Mouse (Mus musculus) adrenal gland, adult 8-10 months (tissue): ENCODE measurements around the gene Smyd4. TPM values are rescaled to one million over a fixed set of nuclear protein-coding genes. Genes with fewer than 3 reads are reported as not detected.
A peak's percentile ranks its signal among the peaks of the same experiment; 100 is the strongest.
"Not testable (repeated sequence)": the region's sequence is repeated elsewhere in the genome, so short reads cannot be mapped to it uniquely, and the experiment has no call there.

ENCODE experiments used
- DNase-seq: peaks from one replicate; pipeline ENCODE4 v3.0.0; 2022
- total RNA-seq, 4 experiments: library from RNA; stranded (reverse); gene quantifications; 2 replicates each; pipeline ENCODE4 v1.2.4; 2022

The Smyd4 gene
- total RNA-seq, 4 experiments from 2014 or later = 10.2 to 23.6 (median 14.8) TPM

GRCm38 (mm10) chr11:75346556-75347187, 1.6 kb upstream of the Smyd4 start:
- DNase-seq = no peak

- DNase-seq = no peak
These were observed 1.0 kb upstream of the Smyd4 start for GRCm38 (mm10) chr11:75347188-75347585.

- no peak for DNase-seq
These were observed 637 bp upstream of the Smyd4 start for GRCm38 (mm10) chr11:75347596-75347995.

- DNase-seq = peak; percentile 12
These were observed 643 bp downstream of the Smyd4 start for GRCm38 (mm10) chr11:75348890-75349261.

- no peak for DNase-seq
These were observed 3.0 kb downstream of the Smyd4 start for GRCm38 (mm10) chr11:75351225-75351624.

- DNase-seq = no peak
These were observed 7.2 kb downstream of the Smyd4 start for GRCm38 (mm10) chr11:75355475-75355874.

- no peak for DNase-seq
These were observed 28.9 kb downstream of the Smyd4 start for GRCm38 (mm10) chr11:75377125-75377524.

- DNase-seq = not testable (repeated sequence)
These were observed 30.6 kb downstream of the Smyd4 start for GRCm38 (mm10) chr11:75378786-75379185.

GRCm38 (mm10) chr11:75383529-75383928, 35.3 kb downstream of the Smyd4 start:
- DNase-seq = not testable (repeated sequence)

GRCm38 (mm10) chr11:75395611-75396010, 47.4 kb downstream of the Smyd4 start:
- DNase-seq = no peak

- no peak for DNase-seq
These were observed 49.2 kb downstream of the Smyd4 start for GRCm38 (mm10) chr11:75397452-75397851.

- peak; percentile 75 for DNase-seq
These were observed 51.2 kb downstream of the Smyd4 start for GRCm38 (mm10) chr11:75399411-75399841.

GRCm38 (mm10) chr11:75400099-75400498, 51.9 kb downstream of the Smyd4 start:
- no peak for DNase-seq

GRCm38 (mm10) chr11:75402271-75402690, 54.0 kb downstream of the Smyd4 start:
- DNase-seq = no peak

- DNase-seq = no peak
These were observed 55.2 kb downstream of the Smyd4 start for GRCm38 (mm10) chr11:75403301-75404052.

GRCm38 (mm10) chr11:75404801-75405200, 56.6 kb downstream of the Smyd4 start:
- no peak for DNase-seq

GRCm38 (mm10) chr11:75406104-75406503, 57.9 kb downstream of the Smyd4 start:
- no peak for DNase-seq

GRCm38 (mm10) chr11:75406865-75407264, 58.6 kb downstream of the Smyd4 start:
- no peak for DNase-seq

GRCm38 (mm10) chr11:75409679-75410575, 61.7 kb downstream of the Smyd4 start:
- DNase-seq = no peak

- DNase-seq = no peak
These were observed 62.4 kb downstream of the Smyd4 start for GRCm38 (mm10) chr11:75410591-75410990.

- no peak for DNase-seq
These were observed 66.9 kb downstream of the Smyd4 start for GRCm38 (mm10) chr11:75415096-75415495.

- no peak for DNase-seq
These were observed 67.8 kb downstream of the Smyd4 start for GRCm38 (mm10) chr11:75415994-75416393.

GRCm38 (mm10) chr11:75420037-75420436, 71.8 kb downstream of the Smyd4 start:
- DNase-seq = no peak
